Mouse (Mus musculus): ENCODE measurements around the gene Ece2. TPM values are rescaled to one million over a fixed set of nuclear protein-coding genes. Genes with fewer than 3 reads are reported as not detected.

The Ece2 gene
- total RNA-seq, 2 experiments from 2014 or later: 0.42 TPM; not detected in 1

GRCm38 (mm10) chr16:20610501-20611356 is 18.9 kb upstream of the Ece2 start:
- peak overlapping the region; percentile 86 for H3K4me3 ChIP-seq
- intact Hi-C loops (cut with DNase I): loop anchor here (2.0 to 5.0 kb wide), 2 partner anchors 40 to 73 kb away; partner anchors contain the start of genes Ap2m1 and Psmd2
- no peak for TF ChIP-seq CTCF (IDR thresholded peaks at IDR 0.05)

GRCm38 (mm10) chr16:20611357-20612227 is 18.0 kb upstream of the Ece2 start, which contains the start of the genes Eef1akmt4, Gm49333 and Alg3:
Gene Eef1akmt4, plus strand, starts transcription at chr16:20611593.
Gene Gm49333, plus strand, starts transcription at chr16:20611610.
Gene Alg3, minus strand, starts transcription at chr16:20611735.
- Histone ChIP-seq H3K4me3 (peak within 1 kb of the TSS; percentile 86), H3K27ac (peak within 1 kb of the TSS; percentile 93)
- no peak for TF ChIP-seq CTCF (IDR thresholded peaks at IDR 0.05)
- DNase-seq: peak; percentile 94
- intact Hi-C loops (cut with DNase I): loop anchor here (2.0 to 5.0 kb wide), 2 partner anchors 39 to 74 kb away; partner anchors contain the start of genes Ap2m1 and Psmd2

More at GRCm38 (mm10) chr16:20610501-20611356, 18.9 kb upstream of the Ece2 start:
- peak; percentile 77 for DNase-seq
- H3K27ac ChIP-seq: peak overlapping the region; percentile 93

- no peak for TF ChIP-seq CTCF (IDR thresholded peaks at IDR 0.05)
- intact Hi-C loops (cut with DNase I): no loop called here
- H3K27ac ChIP-seq: no peak overlapping the region
- H3K4me3 ChIP-seq: peak overlapping the region; percentile 84
- peak; percentile 56 for DNase-seq
These were observed 9.9 kb upstream of the Ece2 start for GRCm38 (mm10) chr16:20619541-20620398.

GRCm38 (mm10) chr16:20620399-20620735 is 9.3 kb upstream of the Ece2 start:
- TF ChIP-seq CTCF (IDR thresholded peaks at IDR 0.05): no peak
- intact Hi-C loops (cut with DNase I): no loop called here
- H3K4me3 ChIP-seq: peak overlapping the region; percentile 84

GRCm38 (mm10) chr16:20620751-20621190 is 8.9 kb upstream of the Ece2 start:
- no peak for DNase-seq
- H3K27ac ChIP-seq: no peak overlapping the region; the same call in 1 of the 2 replicates
- H3K4me3 ChIP-seq: peak overlapping the region; percentile 84
- no peak for TF ChIP-seq CTCF (IDR thresholded peaks at IDR 0.05)
- intact Hi-C loops (cut with DNase I): no loop called here

More at GRCm38 (mm10) chr16:20620399-20620735, 9.3 kb upstream of the Ece2 start:
- no peak for DNase-seq
- H3K27ac ChIP-seq: no peak overlapping the region

GRCm38 (mm10) chr16:20621191-20621990 is 8.2 kb upstream of the Ece2 start, which contains the start of gene Camk2n2:
Gene Camk2n2, minus strand, starts transcription at chr16:20621287.
- intact Hi-C loops (cut with DNase I): no loop called here
- TF ChIP-seq CTCF (IDR thresholded peaks at IDR 0.05): no peak
- Histone ChIP-seq H3K27ac (no peak within 1 kb of the TSS; the same call in 1 of the 2 replicates), H3K4me3 (peak within 1 kb of the TSS; percentile 84)
- peak; percentile 84 for DNase-seq

GRCm38 (mm10) chr16:20621991-20622685 is 7.5 kb upstream of the Ece2 start:
- Histone ChIP-seq H3K4me3 (peak overlapping the region; percentile 84), H3K27ac (no peak overlapping the region)
- no peak for TF ChIP-seq CTCF (IDR thresholded peaks at IDR 0.05)
- intact Hi-C loops (cut with DNase I): no loop called here
- DNase-seq: peak; percentile 76

- intact Hi-C loops (cut with DNase I): no loop called here
- no peak overlapping the region for H3K27ac ChIP-seq
- H3K4me3 ChIP-seq: no peak overlapping the region
- TF ChIP-seq CTCF (IDR thresholded peaks at IDR 0.05): no peak
- DNase-seq: no peak
These were observed 6.4 kb upstream of the Ece2 start for GRCm38 (mm10) chr16:20623211-20623610.

GRCm38 (mm10) chr16:20628871-20629391 is 697 bp upstream of the Ece2 start:
- no peak overlapping the region for H3K27ac ChIP-seq
- no peak for TF ChIP-seq CTCF (IDR thresholded peaks at IDR 0.05)
- DNase-seq: no peak
- H3K4me3 ChIP-seq: no peak overlapping the region
- intact Hi-C loops (cut with DNase I): no loop called here

GRCm38 (mm10) chr16:20637410-20637809 is 7.8 kb downstream of the Ece2 start:
- intact Hi-C loops (cut with DNase I): no loop called here
- TF ChIP-seq CTCF (IDR thresholded peaks at IDR 0.05): no peak
- DNase-seq: no peak
- Histone ChIP-seq H3K27ac (no peak overlapping the region), H3K4me3 (no peak overlapping the region)
